Mouse (Mus musculus): ENCODE measurements around the gene Sult4a1. TPM values are rescaled to one million over a fixed set of nuclear protein-coding genes. Genes with fewer than 3 reads are reported as not detected.

The Sult4a1 gene
- polyA plus RNA-seq, 1 experiment, result 0.22 TPM

DNA sequence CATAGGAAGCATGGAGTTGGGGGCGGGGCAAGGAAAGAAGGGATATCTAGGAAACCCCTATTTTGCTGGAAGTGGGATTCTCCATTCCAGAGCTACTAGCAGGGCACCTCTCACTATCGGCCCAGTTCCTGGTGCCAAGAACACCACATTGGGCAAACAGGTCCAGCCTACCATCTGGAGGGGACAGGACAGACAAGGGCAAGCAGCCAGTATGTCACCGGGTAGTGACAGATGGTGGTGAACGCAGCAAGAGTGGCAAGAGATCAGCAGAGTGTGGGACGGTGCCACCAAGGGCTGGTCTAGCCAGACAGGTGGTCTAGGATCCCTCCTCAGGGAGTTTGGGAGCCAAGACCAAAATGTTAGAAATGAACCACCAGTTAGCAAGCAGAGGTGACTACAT lies 68.5 kb downstream of the Sult4a1 start:
- no peaks in the 10 kb centered on the region for H3K36me3 ChIP-seq (ENCODE audit: control insufficient read depth, insufficient read depth, low read length)
- TF ChIP-seq POLR2A (IDR thresholded peaks at IDR 0.05; ENCODE audit: control insufficient read depth, extremely low read depth, insufficient read depth, low read length, poor library complexity) (no peak), CTCF (IDR thresholded peaks at IDR 0.05; ENCODE audit: borderline replicate concordance, control insufficient read depth, extremely low read depth, insufficient read depth, low read length, poor library complexity) (no peak)
- WGBS, result 89% methylated on average over 5 of the region's 5 CpGs
- DNase-seq, result no peak
- no peaks in the 10 kb centered on the region for H3K27me3 ChIP-seq (ENCODE audit: control insufficient read depth, insufficient read depth, low read length)
- H3K27ac ChIP-seq (ENCODE audit: control insufficient read depth, insufficient read depth, low read length), result no peak overlapping the region
- H3K4me1 ChIP-seq (replicated peaks; ENCODE audit: control insufficient read depth, insufficient read depth, low read length), result no peaks in the 10 kb centered on the region
- H3K4me3 ChIP-seq (ENCODE audit: control insufficient read depth, insufficient read depth, low read length), result no peak overlapping the region

Other genes with a start within 250 kb of the Sult4a1 start
- 0.09 and 0.13 TPM in 2 replicates for gene Efcab6, start 40.4 kb downstream of the Sult4a1 start, polyA plus RNA-seq (2012; rRNA removed)
- gene Pnpla5, start 17.4 kb upstream of the Sult4a1 start, polyA plus RNA-seq (2012; rRNA removed), result 0.08 and 0.13 TPM in 2 replicates
- gene Pnpla3, start 62.1 kb upstream of the Sult4a1 start, polyA plus RNA-seq (2012; rRNA removed), result 35.3 and 39.4 TPM in 2 replicates
- gene Samm50, start 86.5 kb upstream of the Sult4a1 start, polyA plus RNA-seq (2012; rRNA removed), result 14.5 and 15.2 TPM in 2 replicates
- 3.3 and 6.8 TPM in 2 replicates for gene Parvb, start 126.3 kb upstream of the Sult4a1 start, polyA plus RNA-seq (2012; rRNA removed)
- gene Parvg, start 218.3 kb upstream of the Sult4a1 start, polyA plus RNA-seq (2012; rRNA removed), result 183 and 185 TPM in 2 replicates

Measured in thymus, adult 2 months (tissue).